Comparison of ENCODE assay signal across 19 mouse cellular contexts in genomic region chr15:99691976-99692375, GRCm38 (mm10). TPM values are rescaled to one million over a fixed set of nuclear protein-coding genes. Genes with fewer than 3 reads are reported as not detected.
DNase-seq lines count a peak whose midpoint lies in the region; ATAC-seq lines count a peak whose summit lies in the region.
"Had no signal": no experiment of that assay in that cellular context is flagged by ENCODE, and none has a peak within 500 bp of the region (broad histone marks: within the 10 kb centered on the region; RNA-seq: fewer than 3 reads in every experiment).

No protein-coding gene starts in this region.

- 0 out of 2 replicates have a peak overlapping the region, but pooled peaks have one; percentile 14 for H3K9ac ChIP-seq in limb, embryonic 12.5 days (replicated peaks)
- peak overlapping the region; percentile 43 for H3K9ac ChIP-seq in hindbrain, embryonic 12.5 days
- H3K9ac ChIP-seq in midbrain, embryonic 14.5 days (replicated peaks; ENCODE audit: low read length) = peak overlapping the region; percentile 29; the same call in 1 of the 2 replicates
- H3K9ac ChIP-seq in liver, embryonic 12.5 days = no peak overlapping the region
- H3K9ac ChIP-seq: liver, embryonic 15.5 days had no signal

- H3K9me3 ChIP-seq in limb, embryonic 12.5 days = no peaks in the 10 kb centered on the region
- H3K9me3 ChIP-seq in limb, embryonic 10.5 days (replicated peaks) = no peaks in the 10 kb centered on the region
- no peaks in the 10 kb centered on the region for H3K9me3 ChIP-seq in embryonic facial prominence, embryonic 10.5 days
- H3K9me3 ChIP-seq in hindbrain, embryonic 12.5 days (replicated peaks) = no peaks in the 10 kb centered on the region
- no peaks in the 10 kb centered on the region for H3K9me3 ChIP-seq in midbrain, embryonic 14.5 days (ENCODE audit: control insufficient read depth, low read length)
- no peaks in the 10 kb centered on the region for H3K9me3 ChIP-seq in liver, embryonic 12.5 days (replicated peaks)
- H3K9me3 ChIP-seq: liver, embryonic 15.5 days; megakaryocyte, embryonic 14.5 days had no signal

- peaks cover 53% of the 10 kb centered on the region for H3K27me3 ChIP-seq in limb, embryonic 12.5 days
- H3K27me3 ChIP-seq in limb, embryonic 10.5 days (ENCODE audit: low read depth, poor library complexity, severe bottlenecking) = peaks cover 33% of the 10 kb centered on the region; the same call in 1 of the 2 replicates
- peaks cover 54% of the 10 kb centered on the region for H3K27me3 ChIP-seq in embryonic facial prominence, embryonic 10.5 days (replicated peaks; ENCODE audit: low read depth, poor library complexity, severe bottlenecking)
- peaks cover 7% of the 10 kb centered on the region; the same call in 1 of the 2 replicates for H3K27me3 ChIP-seq in hindbrain, embryonic 12.5 days
- H3K27me3 ChIP-seq in midbrain, embryonic 14.5 days (ENCODE audit: control insufficient read depth, insufficient read depth, low read length) = no peaks in the 10 kb centered on the region
- peaks cover 90% of the 10 kb centered on the region for H3K27me3 ChIP-seq in liver, embryonic 12.5 days (replicated peaks)

- no peak for DNase-seq in limb, embryonic 10.5 days (ENCODE audit: low spot score)
- DNase-seq in embryonic facial prominence, embryonic 10.5 days (ENCODE audit: low spot score) = no peak
- DNase-seq in midbrain, embryonic 14.5 days = no peak
- DNase-seq in adrenal gland, adult 18-20 months (ENCODE audit: low spot score in 2 of 2) = no peak
- DNase-seq in kidney, adult 11 months = no peak
- DNase-seq: gastrocnemius, postnatal 25 days; heart, postnatal 14 days; kidney, postnatal 36 days; left cerebral cortex, postnatal 4 days; lung, postnatal 10 days had no signal

- no peak overlapping the region for H3K27ac ChIP-seq in limb, embryonic 12.5 days
- no peak overlapping the region for H3K27ac ChIP-seq in limb, embryonic 10.5 days
- peak overlapping the region; percentile 37 for H3K27ac ChIP-seq in embryonic facial prominence, embryonic 10.5 days (replicated peaks)
- H3K27ac ChIP-seq in hindbrain, embryonic 12.5 days = peak overlapping the region; percentile 62
- peak overlapping the region; percentile 49 for H3K27ac ChIP-seq in midbrain, embryonic 14.5 days (replicated peaks; ENCODE audit: low read depth, low read length)
- no peak overlapping the region for H3K27ac ChIP-seq in liver, embryonic 12.5 days
- H3K27ac ChIP-seq: liver, embryonic 15.5 days had no signal

- no peak overlapping the region for H3K4me2 ChIP-seq in limb, embryonic 12.5 days
- H3K4me2 ChIP-seq in hindbrain, embryonic 12.5 days (replicated peaks) = peak overlapping the region; percentile 22
- peak overlapping the region; percentile 19; the same call in 1 of the 2 replicates for H3K4me2 ChIP-seq in midbrain, embryonic 14.5 days (ENCODE audit: low read length)
- H3K4me2 ChIP-seq in liver, embryonic 12.5 days = no peak overlapping the region
- H3K4me2 ChIP-seq: liver, embryonic 15.5 days had no signal

- 49% methylated on average over 9 of the region's 9 CpGs for WGBS in limb, embryonic 12.5 days
- 37% methylated on average over 9 of the region's 9 CpGs for WGBS in limb, embryonic 10.5 days
- WGBS in embryonic facial prominence, embryonic 10.5 days = 68% methylated on average over 9 of the region's 9 CpGs
- WGBS in hindbrain, embryonic 12.5 days = 47% methylated on average over 9 of the region's 9 CpGs
- 45% methylated on average over 9 of the region's 9 CpGs for WGBS in midbrain, embryonic 14.5 days
- 43% methylated on average over 9 of the region's 9 CpGs for WGBS in liver, embryonic 12.5 days (ENCODE audit: insufficient replicate concordance)

- no peaks in the 10 kb centered on the region for H3K36me3 ChIP-seq in limb, embryonic 12.5 days
- H3K36me3 ChIP-seq in limb, embryonic 10.5 days = no peaks in the 10 kb centered on the region
- H3K36me3 ChIP-seq in embryonic facial prominence, embryonic 10.5 days (replicated peaks) = no peaks in the 10 kb centered on the region
- peaks cover 17% of the 10 kb centered on the region for H3K36me3 ChIP-seq in hindbrain, embryonic 12.5 days
- peaks cover 41% of the 10 kb centered on the region for H3K36me3 ChIP-seq in midbrain, embryonic 14.5 days (ENCODE audit: control insufficient read depth, insufficient read depth, low read length)
- H3K36me3 ChIP-seq in liver, embryonic 12.5 days = no peaks in the 10 kb centered on the region
- H3K36me3 ChIP-seq: liver, embryonic 15.5 days had no signal

- ATAC-seq in limb, embryonic 12.5 days (ENCODE audit: insufficient number of reproducible peaks, insufficient read depth, low FRiP score, low TSS enrichment, low read depth) = no peak
- peak; percentile 62 for ATAC-seq in hindbrain, embryonic 12.5 days (ENCODE audit: low FRiP score)
- ATAC-seq in midbrain, embryonic 14.5 days (ENCODE audit: low FRiP score, low TSS enrichment) = peak; percentile 57
- no peak for ATAC-seq in liver, embryonic 12.5 days

- no peak overlapping the region for H3K4me3 ChIP-seq in limb, embryonic 12.5 days (replicated peaks)
- H3K4me3 ChIP-seq in limb, embryonic 10.5 days = no peak overlapping the region
- no peak overlapping the region for H3K4me3 ChIP-seq in embryonic facial prominence, embryonic 10.5 days
- no peak overlapping the region for H3K4me3 ChIP-seq in hindbrain, embryonic 12.5 days
- H3K4me3 ChIP-seq in midbrain, embryonic 14.5 days (replicated peaks; ENCODE audit: low read depth, low read length) = no peak overlapping the region
- H3K4me3 ChIP-seq in liver, embryonic 12.5 days = no peak overlapping the region
- H3K4me3 ChIP-seq: liver, embryonic 15.5 days; megakaryocyte, embryonic 14.5 days had no signal

- peaks cover 11% of the 10 kb centered on the region; the same call in 1 of the 2 replicates for H3K4me1 ChIP-seq in limb, embryonic 12.5 days (replicated peaks)
- H3K4me1 ChIP-seq in limb, embryonic 10.5 days = peaks cover 17% of the 10 kb centered on the region
- H3K4me1 ChIP-seq in embryonic facial prominence, embryonic 10.5 days = peaks cover 30% of the 10 kb centered on the region
- H3K4me1 ChIP-seq in hindbrain, embryonic 12.5 days = peaks cover 31% of the 10 kb centered on the region
- H3K4me1 ChIP-seq in midbrain, embryonic 14.5 days (ENCODE audit: control insufficient read depth, insufficient read depth, low read length) = peaks cover 19% of the 10 kb centered on the region
- no peaks in the 10 kb centered on the region for H3K4me1 ChIP-seq in liver, embryonic 12.5 days
- H3K4me1 ChIP-seq: liver, embryonic 15.5 days had no signal

RNA-seq across cellular contexts. Expression of gene Smarcd1, which starts 10.0 kb away (rescaled TPM):
- polyA plus RNA-seq in limb, embryonic 12.5 days (2016; fragmentation: Nextera tagmentation; extraction: Ambion mirVana) = 71.3 and 74.9 TPM in 2 replicates
- polyA plus RNA-seq in limb, embryonic 10.5 days (2016; fragmentation: Nextera tagmentation; extraction: Ambion mirVana) = 84.0 and 85.8 TPM in 2 replicates
- polyA plus RNA-seq in embryonic facial prominence, embryonic 10.5 days (2016; fragmentation: Nextera tagmentation; extraction: Ambion mirVana) = 83.3 and 89.1 TPM in 2 replicates
- polyA plus RNA-seq in hindbrain, embryonic 12.5 days (2016; fragmentation: Nextera tagmentation; extraction: Ambion mirVana) = 123 and 141 TPM in 2 replicates
- polyA plus RNA-seq in midbrain, embryonic 14.5 days (2014; fragmentation: Nextera tagmentation; extraction: Ambion mirVana) = 127 and 136 TPM in 2 replicates
- 10 to 100 TPM; 43.1 to 44.2 TPM for total RNA-seq in adrenal gland, adult 18-20 months (2021)
- 12.2 and 12.6 TPM in 2 replicates for polyA plus RNA-seq in liver, embryonic 12.5 days (2016; fragmentation: Nextera tagmentation; extraction: Ambion mirVana)

RNA-seq across cellular contexts. Expression of gene Gm17349, which starts 13.3 kb away (rescaled TPM):
- not detected in 2 replicates for polyA plus RNA-seq in limb, embryonic 12.5 days (2016; fragmentation: Nextera tagmentation; extraction: Ambion mirVana)
- polyA plus RNA-seq in limb, embryonic 10.5 days (2016; fragmentation: Nextera tagmentation; extraction: Ambion mirVana) = not detected in 2 replicates
- not detected in 2 replicates for polyA plus RNA-seq in embryonic facial prominence, embryonic 10.5 days (2016; fragmentation: Nextera tagmentation; extraction: Ambion mirVana)
- not detected in 2 replicates for polyA plus RNA-seq in hindbrain, embryonic 12.5 days (2016; fragmentation: Nextera tagmentation; extraction: Ambion mirVana)
- polyA plus RNA-seq in midbrain, embryonic 14.5 days (2014; fragmentation: Nextera tagmentation; extraction: Ambion mirVana) = not detected in 2 replicates
- 10 to 100 TPM; 19.1 to 42.3 TPM for total RNA-seq in adrenal gland, adult 18-20 months (2021)
- not detected in 2 replicates for polyA plus RNA-seq in liver, embryonic 12.5 days (2016; fragmentation: Nextera tagmentation; extraction: Ambion mirVana)
- total RNA-seq: left cerebral cortex, postnatal 4 days; neutrophil, adult 5-6 weeks had no signal
- polyA plus RNA-seq: brain, embryonic 14.5 days; intestine, embryonic 14.5 days; liver, embryonic 15.5 days; testis, adult 2 months had no signal

RNA-seq across cellular contexts. Expression of gene Asic1, which starts 21.8 kb away (rescaled TPM):
- polyA plus RNA-seq in limb, embryonic 12.5 days (2016; fragmentation: Nextera tagmentation; extraction: Ambion mirVana) = 1.6 TPM in 2 replicates
- polyA plus RNA-seq in limb, embryonic 10.5 days (2016; fragmentation: Nextera tagmentation; extraction: Ambion mirVana) = 1.1 TPM in 2 replicates
- 3.2 and 4.9 TPM in 2 replicates for polyA plus RNA-seq in embryonic facial prominence, embryonic 10.5 days (2016; fragmentation: Nextera tagmentation; extraction: Ambion mirVana)
- 48.6 and 61.6 TPM in 2 replicates for polyA plus RNA-seq in hindbrain, embryonic 12.5 days (2016; fragmentation: Nextera tagmentation; extraction: Ambion mirVana)
- polyA plus RNA-seq in midbrain, embryonic 14.5 days (2014; fragmentation: Nextera tagmentation; extraction: Ambion mirVana) = 51.9 and 53.5 TPM in 2 replicates
- total RNA-seq in adrenal gland, adult 18-20 months (2021) = under 1 TPM; 0.50 to 0.70 TPM
- polyA plus RNA-seq in liver, embryonic 12.5 days (2016; fragmentation: Nextera tagmentation; extraction: Ambion mirVana) = 1.8 and 2.0 TPM in 2 replicates

RNA-seq across cellular contexts. Expression of gene Gpd1, which starts 25.3 kb away (rescaled TPM):
- polyA plus RNA-seq in limb, embryonic 12.5 days (2016; fragmentation: Nextera tagmentation; extraction: Ambion mirVana) = 0.51 and 0.58 TPM in 2 replicates
- polyA plus RNA-seq in limb, embryonic 10.5 days (2016; fragmentation: Nextera tagmentation; extraction: Ambion mirVana) = 0.29 and 0.59 TPM in 2 replicates
- polyA plus RNA-seq in embryonic facial prominence, embryonic 10.5 days (2016; fragmentation: Nextera tagmentation; extraction: Ambion mirVana) = 0.42 and 0.55 TPM in 2 replicates
- 0.69 and 0.92 TPM in 2 replicates for polyA plus RNA-seq in hindbrain, embryonic 12.5 days (2016; fragmentation: Nextera tagmentation; extraction: Ambion mirVana)
- polyA plus RNA-seq in midbrain, embryonic 14.5 days (2014; fragmentation: Nextera tagmentation; extraction: Ambion mirVana) = 0.92 and 1.7 TPM in 2 replicates
- 1,000 to 10,000 TPM; 1,249 to 2,641 TPM for total RNA-seq in adrenal gland, adult 18-20 months (2021)
- polyA plus RNA-seq in liver, embryonic 12.5 days (2016; fragmentation: Nextera tagmentation; extraction: Ambion mirVana) = 7.5 and 8.0 TPM in 2 replicates
- total RNA-seq: neutrophil, adult 5-6 weeks had no signal

RNA-seq across cellular contexts. Expression of gene Cox14, which starts 33.4 kb away (rescaled TPM):
- polyA plus RNA-seq in limb, embryonic 12.5 days (2016; fragmentation: Nextera tagmentation; extraction: Ambion mirVana) = 145 and 146 TPM in 2 replicates
- 113 and 127 TPM in 2 replicates for polyA plus RNA-seq in limb, embryonic 10.5 days (2016; fragmentation: Nextera tagmentation; extraction: Ambion mirVana)
- 129 and 131 TPM in 2 replicates for polyA plus RNA-seq in embryonic facial prominence, embryonic 10.5 days (2016; fragmentation: Nextera tagmentation; extraction: Ambion mirVana)
- 152 and 156 TPM in 2 replicates for polyA plus RNA-seq in hindbrain, embryonic 12.5 days (2016; fragmentation: Nextera tagmentation; extraction: Ambion mirVana)
- 168 and 206 TPM in 2 replicates for polyA plus RNA-seq in midbrain, embryonic 14.5 days (2014; fragmentation: Nextera tagmentation; extraction: Ambion mirVana)
- 100 to 1,000 TPM; 181 to 213 TPM for total RNA-seq in adrenal gland, adult 18-20 months (2021)
- 98.3 and 98.4 TPM in 2 replicates for polyA plus RNA-seq in liver, embryonic 12.5 days (2016; fragmentation: Nextera tagmentation; extraction: Ambion mirVana)

Comparison
In these comparisons a context has a peak if more than half of its experiments do, and no peak if none do; other contexts are left out.
1. ATAC-seq: peak in hindbrain, embryonic 12.5 days (single experiment) and midbrain, embryonic 14.5 days (single experiment); none in limb, embryonic 12.5 days (single experiment) and liver, embryonic 12.5 days (single experiment).
2. H3K27ac ChIP-seq: peak in embryonic facial prominence, embryonic 10.5 days (single experiment), hindbrain, embryonic 12.5 days (single experiment) and midbrain, embryonic 14.5 days (single experiment); none in limb, embryonic 12.5 days (single experiment), limb, embryonic 10.5 days (single experiment) and liver, embryonic 12.5 days (single experiment).
3. H3K4me2 ChIP-seq: peak in hindbrain, embryonic 12.5 days (single experiment) and midbrain, embryonic 14.5 days (single experiment); none in limb, embryonic 12.5 days (single experiment) and liver, embryonic 12.5 days (single experiment).